Mouse (Mus musculus): Measurements from ENCODE around the gene Kcnc3. TPM values are rescaled to one million over a fixed set of nuclear protein-coding genes. Genes with fewer than 3 reads are reported as not detected.

The Kcnc3 gene
- total RNA-seq (2014; fragmentation: Nextera tagmentation) (1.9 and 7.9 TPM in 2 replicates), total RNA-seq (2017) (0.11 TPM in 1 of 2 replicates, not detected in the other)

GRCm38 (mm10) chr7:44590402-44591347 is at the start of gene Kcnc3:
Gene Kcnc3, plus strand, starts transcription at chr7:44590664.
- peak; percentile 95 for ATAC-seq (replicated peaks; ENCODE audit: low FRiP score, low TSS enrichment, poor library complexity, severe bottlenecking)

GRCm38 (mm10) chr7:44542555-44542954 is 47.9 kb upstream of the Kcnc3 start:
- ATAC-seq (replicated peaks; ENCODE audit: low FRiP score, low TSS enrichment, poor library complexity, severe bottlenecking) = no peak

GRCm38 (mm10) chr7:44543071-44543470 is 47.4 kb upstream of the Kcnc3 start:
- ATAC-seq (replicated peaks; ENCODE audit: low FRiP score, low TSS enrichment, poor library complexity, severe bottlenecking) = no peak

- ATAC-seq (replicated peaks; ENCODE audit: low FRiP score, low TSS enrichment, poor library complexity, severe bottlenecking) = no peak
Measured at GRCm38 (mm10) chr7:44546274-44546673, 44.2 kb upstream of the Kcnc3 start.

GRCm38 (mm10) chr7:44547041-44547440 is 43.4 kb upstream of the Kcnc3 start:
- no peak for ATAC-seq (replicated peaks; ENCODE audit: low FRiP score, low TSS enrichment, poor library complexity, severe bottlenecking)

GRCm38 (mm10) chr7:44547725-44548124 is 42.7 kb upstream of the Kcnc3 start:
- no peak for ATAC-seq (replicated peaks; ENCODE audit: low FRiP score, low TSS enrichment, poor library complexity, severe bottlenecking)

- peak; percentile 86 for ATAC-seq (replicated peaks; ENCODE audit: low FRiP score, low TSS enrichment, poor library complexity, severe bottlenecking)
Measured at GRCm38 (mm10) chr7:44548497-44549087, 41.9 kb upstream of the Kcnc3 start, which contains the start of gene Pold1. Gene Pold1, minus strand, starts transcription at chr7:44548849.

- no peak for ATAC-seq (replicated peaks; ENCODE audit: low FRiP score, low TSS enrichment, poor library complexity, severe bottlenecking)
Measured at GRCm38 (mm10) chr7:44549621-44550408, 40.6 kb upstream of the Kcnc3 start.

GRCm38 (mm10) chr7:44550409-44550678 is 40.1 kb upstream of the Kcnc3 start:
- no peak for ATAC-seq (replicated peaks; ENCODE audit: low FRiP score, low TSS enrichment, poor library complexity, severe bottlenecking)

- ATAC-seq (replicated peaks; ENCODE audit: low FRiP score, low TSS enrichment, poor library complexity, severe bottlenecking) = no peak
Measured at GRCm38 (mm10) chr7:44551301-44551700, 39.2 kb upstream of the Kcnc3 start.

GRCm38 (mm10) chr7:44551731-44552130 is 38.7 kb upstream of the Kcnc3 start:
- no peak for ATAC-seq (replicated peaks; ENCODE audit: low FRiP score, low TSS enrichment, poor library complexity, severe bottlenecking)

GRCm38 (mm10) chr7:44552141-44552908 is 38.1 kb upstream of the Kcnc3 start:
- ATAC-seq (replicated peaks; ENCODE audit: low FRiP score, low TSS enrichment, poor library complexity, severe bottlenecking) = no peak

GRCm38 (mm10) chr7:44553196-44553764 is 37.2 kb upstream of the Kcnc3 start:
- peak; percentile 60 for ATAC-seq (replicated peaks; ENCODE audit: low FRiP score, low TSS enrichment, poor library complexity, severe bottlenecking)

- ATAC-seq (replicated peaks; ENCODE audit: low FRiP score, low TSS enrichment, poor library complexity, severe bottlenecking) = peak; percentile 79
Measured at GRCm38 (mm10) chr7:44553826-44554225, 36.6 kb upstream of the Kcnc3 start, which contains the start of gene Nr1h2. Gene Nr1h2, minus strand, starts transcription at chr7:44553951.

- no peak for ATAC-seq (replicated peaks; ENCODE audit: low FRiP score, low TSS enrichment, poor library complexity, severe bottlenecking)
Measured at GRCm38 (mm10) chr7:44557629-44558028, 32.8 kb upstream of the Kcnc3 start.

GRCm38 (mm10) chr7:44560435-44561400 is 29.7 kb upstream of the Kcnc3 start:
- peak; percentile 78 for ATAC-seq (replicated peaks; ENCODE audit: low FRiP score, low TSS enrichment, poor library complexity, severe bottlenecking)

- no peak for ATAC-seq (replicated peaks; ENCODE audit: low FRiP score, low TSS enrichment, poor library complexity, severe bottlenecking)
Measured at GRCm38 (mm10) chr7:44563284-44563683, 27.2 kb upstream of the Kcnc3 start.

GRCm38 (mm10) chr7:44564486-44564885 is 26.0 kb upstream of the Kcnc3 start:
- ATAC-seq (replicated peaks; ENCODE audit: low FRiP score, low TSS enrichment, poor library complexity, severe bottlenecking) = no peak
